Mouse (Mus musculus): ENCODE data around the gene Olfr1166.
"Not testable (repeated sequence)": the region's sequence is repeated elsewhere in the genome, so short reads cannot be mapped to it uniquely, and the experiment has no call there.

Gene Olfr1166

GRCm38 (mm10) chr2:88128172-88128571, at the start of gene Olfr1166:
Gene Olfr1166 (minus strand): TSS chr2:88128272.
- no peak for DNase-seq

- DNase-seq: not testable (repeated sequence)
These were observed 27.0 kb upstream of the Olfr1166 start, which contains the start of gene Olfr1167 for GRCm38 (mm10) chr2:88155093-88155492. Gene Olfr1167 (minus strand): TSS chr2:88155193.

GRCm38 (mm10) chr2:88093866-88094265, 34.2 kb downstream of the Olfr1166 start, which contains the start of gene Olfr1164:
Gene Olfr1164 (minus strand): TSS chr2:88093966.
- DNase-seq: no peak

All from right cerebral cortex, postnatal 25 days (tissue).